Mouse (Mus musculus) frontal cortex, postnatal 10 days (tissue): Measurements from ENCODE around the gene Arhgap33.
A peak's percentile ranks its signal among the peaks of the same experiment; 100 is the strongest.
"Not testable (repeated sequence)": the region's sequence is repeated elsewhere in the genome, so short reads cannot be mapped to it uniquely, and the experiment has no call there.

ENCODE experiments used
- DNase-seq, 2 experiments: peaks; one replicate each; pipeline ENCODE4 v3.0.0; 2022; ENCODE audit warnings: low spot score in 2 of 2, mixed read lengths in 1 of 2

Gene Arhgap33

GRCm38 (mm10) chr7:30553021-30553589 lies 18.2 kb upstream of the Arhgap33 start:
- peak in 1 of 2 experiments; percentile 48 for DNase-seq

- DNase-seq, result peak; percentile 95
Measured at GRCm38 (mm10) chr7:30552102-30553020, 17.5 kb upstream of the Arhgap33 start, which contains the start of the genes Hspb6 and Proser3. TSS of gene Hspb6 (plus strand) at chr7:30552178. TSS of gene Proser3 (minus strand) at chr7:30552299.

DNA sequence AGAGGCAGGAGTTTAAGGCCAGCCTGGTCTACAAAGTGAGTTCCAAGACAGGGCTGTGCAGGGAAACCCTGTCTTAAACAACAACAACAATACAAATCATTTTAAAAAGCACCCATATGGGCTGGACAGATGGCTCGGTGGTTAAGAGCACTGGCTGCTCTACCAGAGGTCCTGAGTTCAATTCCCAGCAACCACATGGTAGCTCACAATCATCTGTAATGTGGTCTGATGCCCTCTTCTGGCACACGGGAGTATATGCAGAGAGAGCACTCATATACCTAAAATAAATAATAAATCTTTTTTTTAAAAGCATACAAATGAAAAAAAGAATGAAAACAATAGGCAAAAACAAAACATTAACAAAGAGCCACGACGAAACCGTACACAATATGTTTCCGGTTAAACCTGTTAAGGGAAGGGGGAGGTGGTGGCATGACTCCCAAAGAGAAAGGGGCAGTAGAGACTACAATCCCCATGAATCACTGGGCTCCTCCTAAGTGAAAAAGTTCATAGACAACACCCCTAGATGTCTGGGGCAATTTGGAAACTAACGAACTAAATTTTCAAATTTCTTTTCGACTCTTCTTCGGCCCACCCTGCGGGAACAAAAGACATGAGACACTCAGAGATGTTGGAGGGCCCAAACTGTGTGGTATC lies 16.7 kb upstream of the Arhgap33 start:
- DNase-seq, result no peak

DNA sequence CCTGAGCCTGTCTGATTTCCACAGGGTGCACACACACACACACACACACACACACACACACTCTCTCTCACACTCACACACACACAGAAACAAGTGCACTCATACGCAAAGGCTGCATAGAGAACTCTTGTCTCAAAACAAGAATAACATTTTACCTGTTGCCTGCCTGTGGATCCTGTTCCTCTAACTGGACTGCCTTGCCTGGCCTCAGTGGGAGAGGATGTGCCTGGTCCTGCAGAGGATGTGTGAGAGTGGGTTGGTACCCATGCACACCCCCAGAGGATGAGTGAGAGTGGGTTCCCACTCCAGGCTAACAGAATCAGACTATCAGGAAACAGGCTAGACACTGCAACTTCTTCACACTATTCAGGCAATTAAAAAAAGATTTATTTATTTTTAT lies 15.7 kb upstream of the Arhgap33 start:
- DNase-seq, result no peak

DNA sequence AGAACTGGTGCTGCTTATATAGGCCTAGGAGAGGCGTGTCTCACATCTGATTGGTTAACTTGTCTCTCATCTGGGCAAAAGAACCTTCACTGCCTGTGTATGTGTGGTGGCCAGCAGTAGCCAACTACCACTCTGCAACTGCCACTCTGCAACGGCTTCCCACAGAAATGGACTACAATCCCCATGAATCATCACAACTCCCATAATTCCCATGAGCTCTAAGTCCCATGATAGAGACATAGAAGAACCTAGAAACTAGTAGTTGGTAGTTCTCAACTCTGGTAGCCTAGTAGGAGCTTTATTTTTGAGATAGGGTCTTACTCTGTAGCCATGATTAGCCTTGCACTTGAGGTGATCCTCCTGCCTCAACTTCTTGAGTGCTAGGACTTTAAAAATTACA lies 15.0 kb upstream of the Arhgap33 start:
- DNase-seq, result no peak

GRCm38 (mm10) chr7:30544327-30544726 lies 9.5 kb upstream of the Arhgap33 start:
- no peak for DNase-seq

DNA sequence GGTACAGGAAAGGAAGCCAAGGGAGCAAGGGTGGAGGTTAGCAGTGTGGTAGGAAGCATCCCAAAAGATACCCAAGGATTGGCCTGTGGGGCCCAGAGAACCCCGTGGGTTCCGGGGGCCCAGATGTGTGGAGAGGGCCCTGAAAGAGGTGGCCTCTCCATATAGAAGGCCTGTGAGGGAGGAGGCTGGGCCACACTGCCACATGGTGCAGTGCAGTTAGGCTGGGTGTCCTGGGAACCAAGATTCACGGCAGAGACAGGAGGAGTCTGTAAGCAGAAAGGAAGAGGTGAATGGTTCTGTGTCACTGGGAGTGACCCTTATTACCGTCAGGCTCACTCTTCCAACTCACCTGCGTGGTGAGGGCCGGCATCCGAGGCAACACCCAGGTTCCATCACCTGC lies 5.7 kb upstream of the Arhgap33 start:
- no peak for DNase-seq

DNA sequence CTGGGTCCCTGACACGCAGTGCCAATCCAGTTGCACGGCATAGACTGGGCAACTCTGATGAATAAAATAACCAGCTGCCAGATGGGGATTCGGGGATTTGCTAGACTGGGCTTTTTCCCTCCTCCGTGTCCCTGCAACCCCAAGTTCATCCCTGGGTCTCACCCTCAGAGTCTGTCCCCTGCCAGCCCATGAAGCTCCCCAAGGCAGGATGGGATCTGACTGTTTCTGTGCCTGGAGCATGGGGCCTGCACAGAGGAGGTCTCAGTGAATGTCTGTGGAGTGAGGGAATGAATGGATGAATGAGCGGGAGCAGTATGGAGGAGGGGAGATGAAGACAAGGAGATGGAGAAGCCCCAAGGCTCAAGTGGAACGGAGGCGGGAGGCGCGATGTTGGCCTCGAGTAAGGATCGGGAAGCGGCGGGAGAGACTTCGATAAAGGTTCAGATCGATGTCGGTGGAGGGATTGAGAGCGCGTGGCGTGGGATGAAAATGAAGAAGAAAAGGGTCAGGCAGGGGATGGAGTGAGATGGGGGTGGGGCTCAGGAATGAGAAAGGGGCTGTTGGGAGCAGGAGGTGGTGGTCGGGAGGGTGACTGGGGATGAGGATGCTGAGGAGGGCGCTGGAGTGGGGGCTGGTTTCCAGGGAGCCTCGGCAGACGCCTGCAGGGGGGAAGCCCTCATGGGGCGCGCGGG lies 773 bp downstream of the Arhgap33 start:
- no peak for DNase-seq

DNA sequence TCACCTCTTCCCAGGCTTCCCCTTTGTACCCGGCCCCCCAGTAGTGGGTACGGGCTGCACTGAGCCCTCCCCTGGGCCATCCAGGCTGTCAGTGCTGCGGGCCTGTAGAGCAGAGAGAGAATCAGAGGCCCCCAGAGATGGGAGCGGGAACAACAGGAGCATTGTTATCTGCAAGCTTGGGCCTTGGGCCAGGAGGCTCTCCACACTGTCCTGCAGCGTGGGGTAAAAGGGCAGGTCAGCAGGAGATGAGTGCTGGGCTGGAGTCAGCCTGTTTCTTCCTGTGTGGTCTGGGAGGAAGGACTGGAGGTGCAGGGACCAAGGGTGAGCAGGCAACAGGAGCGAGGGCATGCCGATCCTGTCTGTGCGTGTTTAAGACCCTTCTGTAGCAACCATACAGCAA lies 1.9 kb downstream of the Arhgap33 start:
- no peak for DNase-seq

- no peak for DNase-seq
Measured at GRCm38 (mm10) chr7:30531291-30531815, 3.5 kb downstream of the Arhgap33 start.

DNA sequence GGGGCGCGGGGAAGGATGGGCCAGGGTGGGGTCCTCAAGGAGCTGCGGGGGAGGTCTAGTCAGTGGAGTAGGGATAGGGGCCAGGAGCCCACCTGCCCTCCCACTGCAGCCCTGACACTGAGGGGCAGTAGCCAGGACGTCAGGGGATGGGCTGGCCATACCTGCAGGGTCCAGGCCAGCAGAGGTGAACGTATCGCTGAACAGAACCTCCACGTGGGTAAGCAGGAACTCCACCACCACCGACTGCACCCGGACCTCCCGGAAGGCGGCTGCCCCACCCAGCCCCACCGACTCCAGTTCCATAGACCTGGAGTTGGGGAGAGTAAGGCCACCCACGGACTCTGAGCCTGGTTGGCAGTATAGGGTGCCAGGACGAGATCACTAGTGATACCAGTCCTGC lies 7.9 kb downstream of the Arhgap33 start:
- no peak for DNase-seq

GRCm38 (mm10) chr7:30526399-30526798 lies 8.5 kb downstream of the Arhgap33 start:
- DNase-seq, result no peak

- no peak for DNase-seq
Measured at GRCm38 (mm10) chr7:30525954-30526353, 8.9 kb downstream of the Arhgap33 start.

DNA sequence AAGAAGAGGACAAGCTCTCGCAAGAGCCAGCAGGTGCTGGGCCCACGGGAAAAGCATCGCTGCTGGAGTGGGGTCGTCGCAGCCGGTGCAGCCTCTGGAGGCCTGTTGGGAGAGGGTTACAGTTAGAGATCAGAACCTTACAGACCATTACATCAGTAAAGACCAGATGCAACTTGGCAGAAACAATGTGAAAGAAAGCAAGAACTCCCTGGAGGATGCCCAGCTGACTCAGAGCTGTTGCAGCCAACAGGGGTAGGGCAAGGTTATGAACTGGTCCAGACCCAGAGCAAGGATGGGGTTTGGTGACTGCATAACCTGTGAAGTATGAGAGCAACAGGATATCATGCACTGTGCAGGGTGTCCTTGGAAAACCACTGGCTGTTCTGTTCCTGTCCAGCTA lies 10.4 kb downstream of the Arhgap33 start:
- DNase-seq, result no peak

- DNase-seq, result no peak
Measured at GRCm38 (mm10) chr7:30522871-30523270, 12.0 kb downstream of the Arhgap33 start.

GRCm38 (mm10) chr7:30520856-30521255 lies 14.0 kb downstream of the Arhgap33 start:
- DNase-seq, result no peak

DNA sequence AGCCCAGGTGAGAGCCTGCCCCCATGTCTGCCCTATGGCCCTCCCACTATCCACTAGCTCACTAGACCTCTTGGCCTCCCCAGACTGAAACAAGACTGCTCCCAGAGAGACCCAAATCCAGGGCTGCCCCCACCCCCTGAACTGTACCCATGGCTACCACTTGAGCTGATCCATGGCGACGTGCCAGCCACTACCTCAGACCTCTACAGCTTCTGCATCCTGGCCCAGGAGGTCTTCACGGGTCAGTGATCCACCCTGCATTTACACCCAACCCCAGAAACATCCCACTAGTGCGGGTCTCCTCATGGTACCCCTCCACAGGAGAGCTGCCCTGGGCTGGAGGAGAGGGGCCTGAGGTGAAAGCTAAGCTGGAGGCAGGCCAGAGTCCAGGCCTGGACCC lies 14.5 kb downstream of the Arhgap33 start:
- DNase-seq, result no peak

GRCm38 (mm10) chr7:30518325-30518724 lies 16.5 kb downstream of the Arhgap33 start:
- no peak for DNase-seq

GRCm38 (mm10) chr7:30515003-30515760 lies 19.7 kb downstream of the Arhgap33 start:
- no peak for DNase-seq

GRCm38 (mm10) chr7:30508061-30508460 lies 26.8 kb downstream of the Arhgap33 start:
- no peak for DNase-seq

- not testable (repeated sequence) for DNase-seq
Measured at GRCm38 (mm10) chr7:30501159-30501558, 33.7 kb downstream of the Arhgap33 start.
